Mouse (Mus musculus): Measurements from ENCODE around the gene Rragc. TPM values are rescaled to one million over a fixed set of nuclear protein-coding genes. Genes with fewer than 3 reads are reported as not detected.

The Rragc gene
- polyA plus RNA-seq (2015; fragmentation: Illumina TruSeq; extraction: RNeasy Lipid Tissue Mini Kit (QIAGEN cat#74804); ENCODE audit: insufficient read depth, low read depth, low replicate concordance) = 11.0 TPM

DNA sequence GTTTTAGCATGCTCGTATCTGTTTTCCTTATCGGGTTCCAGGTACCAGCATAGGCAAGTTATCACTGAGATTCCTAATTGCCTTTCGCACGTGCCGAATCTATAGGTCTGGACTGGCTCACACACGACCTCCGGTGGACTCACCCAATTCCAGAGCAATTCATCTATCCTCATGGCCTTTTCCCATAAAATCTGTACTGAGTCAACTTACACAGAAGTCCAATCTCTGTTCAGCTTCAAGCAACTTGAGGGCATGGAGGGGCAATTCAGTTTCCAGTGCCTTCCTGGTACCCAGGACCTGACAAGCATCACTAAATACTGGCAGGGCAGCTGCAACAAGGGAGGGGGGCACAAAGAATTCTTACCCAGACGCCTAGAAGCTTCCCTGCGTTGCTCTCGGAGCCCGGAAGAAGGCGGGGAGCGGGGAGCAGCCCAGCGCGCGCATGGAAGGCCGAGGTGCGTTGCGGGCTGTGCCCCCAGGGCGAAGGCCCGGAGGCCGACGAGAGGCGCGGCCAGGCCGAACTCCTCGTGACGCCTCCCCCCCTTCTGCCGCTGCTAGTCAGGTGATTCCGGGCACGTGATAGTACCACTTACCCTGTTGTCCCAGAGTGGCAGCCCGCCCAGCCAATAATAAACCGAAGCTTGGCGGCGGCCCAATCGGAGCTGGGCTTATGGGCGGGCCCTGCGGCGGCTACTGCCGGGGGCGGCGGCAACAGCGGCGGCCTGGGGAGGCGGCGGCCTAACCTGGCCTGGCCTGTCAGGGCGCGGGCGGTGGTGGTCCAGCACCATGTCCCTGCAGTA, at the start of gene Rragc:
Rragc (plus strand) TSS at position 699 of the 800 bp plus-strand sequence.

DNA sequence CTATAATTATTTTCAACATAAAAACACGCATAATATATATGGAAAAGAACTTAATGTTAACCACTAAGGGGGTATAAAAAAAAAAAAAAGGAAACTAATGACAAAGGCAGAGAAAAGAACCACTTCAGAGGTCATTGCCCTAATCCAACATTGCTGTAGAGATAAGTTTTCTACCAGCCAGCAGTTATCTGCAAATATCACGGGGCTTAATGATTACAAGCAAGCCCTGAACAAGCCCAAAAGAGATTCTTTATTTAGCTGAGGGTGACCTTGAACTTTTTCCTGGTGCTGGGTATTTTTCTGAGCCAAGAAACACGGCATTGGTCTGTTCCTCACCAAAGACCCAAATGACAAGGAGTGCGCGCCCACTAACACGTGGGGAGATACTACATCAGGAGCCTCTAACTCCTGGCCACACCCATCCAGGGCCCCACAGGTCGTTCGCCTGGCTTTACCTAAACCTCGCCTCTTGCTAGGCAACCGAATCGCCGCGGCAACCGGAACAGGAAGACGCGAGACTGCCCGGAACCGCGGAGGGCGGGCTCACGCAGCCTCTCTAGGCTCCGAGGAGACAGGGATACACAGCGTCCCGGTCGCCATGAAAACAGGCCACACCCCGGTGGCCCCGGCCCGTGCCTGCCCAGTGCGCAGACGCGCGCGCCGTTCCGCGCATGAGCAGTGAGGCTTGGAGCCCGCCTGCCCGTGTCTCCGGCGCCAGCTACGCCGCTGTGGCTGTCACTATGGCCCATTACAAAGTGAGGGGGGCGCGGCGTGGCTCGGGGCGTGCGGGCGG, 12.7 kb upstream of the Rragc start, which contains the start of gene Mycbp:
Mycbp (plus strand) TSS at position 500 of the 793 bp plus-strand sequence.

DNA sequence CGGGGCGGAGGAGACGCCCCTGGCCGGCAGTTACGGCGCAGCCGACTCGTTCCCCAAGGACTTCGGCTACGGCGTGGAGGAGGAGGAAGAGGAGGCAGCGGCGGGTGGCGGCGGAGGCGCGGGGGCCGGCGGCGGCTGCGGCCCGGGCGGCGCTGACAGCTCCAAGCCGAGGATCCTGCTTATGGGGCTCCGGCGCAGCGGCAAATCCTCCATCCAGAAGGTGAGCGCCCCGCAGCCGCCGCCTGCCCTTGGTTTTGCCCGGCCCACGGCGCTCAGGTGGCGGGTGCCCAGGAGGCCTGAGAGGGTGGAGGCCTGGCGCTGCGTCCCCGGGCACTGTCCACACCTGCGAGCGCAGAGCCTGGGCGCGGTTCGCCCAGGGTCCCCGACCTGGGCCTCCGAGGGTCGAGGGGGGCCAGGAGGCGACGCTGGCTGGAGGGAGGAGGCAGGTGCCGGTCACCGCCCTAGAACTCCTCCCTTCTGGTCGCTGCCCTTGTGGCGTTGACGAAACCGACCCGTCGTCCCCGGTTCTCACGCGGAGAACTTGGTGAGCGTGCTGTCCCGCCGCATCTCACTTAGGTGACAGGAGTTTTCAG, 398 bp downstream of the Rragc start, which contains the start of gene 4930535I16Rik:
4930535I16Rik (minus strand) TSS at position 475 of the 593 bp plus-strand sequence.

Other genes with a start within 250 kb of the Rragc start
- 47.3 TPM for gene Macf1, start 233.1 kb upstream of the Rragc start, polyA plus RNA-seq (2015; fragmentation: Illumina TruSeq; extraction: RNeasy Lipid Tissue Mini Kit (QIAGEN cat#74804); ENCODE audit: insufficient read depth, low read depth, low replicate concordance)
- 56.7 TPM for gene Ndufs5, start 199.2 kb upstream of the Rragc start, polyA plus RNA-seq (2015; fragmentation: Illumina TruSeq; extraction: RNeasy Lipid Tissue Mini Kit (QIAGEN cat#74804); ENCODE audit: insufficient read depth, low read depth, low replicate concordance)
- gene Akirin1, start 167.1 kb upstream of the Rragc start, polyA plus RNA-seq (2015; fragmentation: Illumina TruSeq; extraction: RNeasy Lipid Tissue Mini Kit (QIAGEN cat#74804); ENCODE audit: insufficient read depth, low read depth, low replicate concordance) = 8.7 TPM
- gene Rhbdl2, start 129.6 kb upstream of the Rragc start, polyA plus RNA-seq (2015; fragmentation: Illumina TruSeq; extraction: RNeasy Lipid Tissue Mini Kit (QIAGEN cat#74804); ENCODE audit: insufficient read depth, low read depth, low replicate concordance) = 1.8 TPM
- not detected for gene 4933427I04Rik, start 57.8 kb upstream of the Rragc start, polyA plus RNA-seq (2015; fragmentation: Illumina TruSeq; extraction: RNeasy Lipid Tissue Mini Kit (QIAGEN cat#74804); ENCODE audit: insufficient read depth, low read depth, low replicate concordance)
- gene Mycbp, start 12.6 kb upstream of the Rragc start, polyA plus RNA-seq (2015; fragmentation: Illumina TruSeq; extraction: RNeasy Lipid Tissue Mini Kit (QIAGEN cat#74804); ENCODE audit: insufficient read depth, low read depth, low replicate concordance) = 7.3 TPM
- not detected for gene 4930535I16Rik, start 576 bp downstream of the Rragc start, polyA plus RNA-seq (2015; fragmentation: Illumina TruSeq; extraction: RNeasy Lipid Tissue Mini Kit (QIAGEN cat#74804); ENCODE audit: insufficient read depth, low read depth, low replicate concordance)